Mouse (Mus musculus): Measurements from ENCODE around the gene Pigl.
"Not testable (repeated sequence)": the region's sequence is repeated elsewhere in the genome, so short reads cannot be mapped to it uniquely, and the experiment has no call there.

Pigl gene

DNA sequence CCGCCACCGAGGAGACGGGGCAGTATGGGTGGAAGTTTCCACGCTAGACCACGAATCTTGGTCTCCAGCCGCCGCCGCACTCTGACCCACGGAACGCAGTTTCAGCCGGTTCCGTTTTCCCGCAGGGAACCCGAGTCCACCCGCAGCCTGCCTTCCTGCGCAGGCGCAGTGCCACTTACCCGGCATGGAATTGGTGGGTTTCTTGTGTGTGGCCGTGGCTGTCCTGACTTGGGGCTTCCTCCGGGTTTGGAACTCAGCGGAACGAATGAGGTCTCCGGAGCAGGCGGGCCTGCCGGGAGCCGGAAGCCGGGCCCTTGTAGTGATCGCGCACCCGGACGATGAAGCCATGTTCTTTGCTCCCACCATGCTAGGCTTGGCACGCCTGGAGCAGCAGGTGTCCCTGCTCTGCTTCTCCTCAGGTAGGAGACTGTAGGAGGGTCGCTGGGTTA, at the start of gene Pigl, which contains the start of gene Ncor1:
Gene Pigl, plus strand, starts transcription at position 185 of the 449 bp plus-strand sequence.
Gene Ncor1, minus strand, starts transcription at position 266 of the 449 bp plus-strand sequence.
- DNase-seq: peak; percentile 82 to 85

DNA sequence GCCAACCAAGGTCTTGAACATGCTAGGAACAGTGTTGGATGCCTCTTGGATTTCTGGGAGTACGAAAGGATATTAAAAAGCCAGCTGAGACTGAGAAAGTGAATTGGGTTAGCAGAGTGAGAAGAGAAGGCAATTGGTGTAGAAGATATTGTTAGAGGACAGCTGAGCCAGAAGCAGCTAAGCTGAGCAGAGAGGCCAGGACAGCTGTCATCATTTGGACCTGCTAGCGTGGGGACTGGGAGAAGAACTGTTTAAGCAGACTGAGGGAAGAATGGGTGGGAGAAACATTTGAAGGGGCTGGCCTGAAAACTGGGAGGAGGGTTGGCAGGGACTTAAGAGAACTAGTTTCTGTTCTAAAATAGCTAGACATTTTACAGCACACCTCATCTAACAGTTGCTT, 49.4 kb upstream of the Pigl start:
- DNase-seq: no peak

DNA sequence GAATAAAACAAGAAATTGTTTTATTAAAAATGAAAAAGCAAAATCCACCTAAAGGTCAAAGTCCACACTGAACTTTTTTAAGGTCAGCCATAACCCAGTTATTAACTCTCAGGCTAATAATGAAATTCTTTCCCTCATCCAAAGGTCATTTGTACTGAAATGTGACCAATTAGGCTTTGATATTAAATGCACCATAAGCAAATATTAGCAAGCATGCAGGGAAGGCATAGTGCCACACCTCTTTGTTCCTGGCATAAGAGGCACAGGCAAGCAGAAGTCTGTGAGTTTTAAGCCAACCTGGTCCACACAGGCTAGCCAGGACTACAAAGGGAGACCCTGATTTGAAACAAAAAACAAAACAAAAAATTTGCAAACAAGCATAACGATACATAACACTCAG, 48.6 kb upstream of the Pigl start:
- DNase-seq: peak in 1 of 2 experiments; percentile 32

- DNase-seq: no peak
Observed at GRCm38 (mm10) chr11:62415026-62415425, 43.2 kb upstream of the Pigl start.

DNA sequence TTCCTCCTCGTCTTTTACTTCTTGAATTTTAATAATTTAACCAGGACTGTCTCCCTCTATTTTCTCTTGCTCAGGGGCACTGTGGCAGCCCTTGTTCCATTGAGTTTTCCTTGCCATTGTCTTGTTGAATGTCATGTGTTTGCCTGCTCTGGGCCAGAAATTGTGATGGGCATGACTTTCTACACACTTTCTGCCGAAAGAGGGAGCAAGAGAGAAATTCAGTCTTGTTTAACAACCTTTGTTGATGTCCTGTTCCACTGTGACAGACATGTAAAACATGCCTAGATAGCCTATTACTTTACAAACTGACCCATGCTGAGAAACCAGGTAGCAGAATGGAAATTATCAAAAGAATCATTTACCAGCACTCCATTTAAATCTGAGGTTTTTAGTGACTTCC, 33.7 kb upstream of the Pigl start:
- DNase-seq: peak in 1 of 2 experiments; percentile 18

DNA sequence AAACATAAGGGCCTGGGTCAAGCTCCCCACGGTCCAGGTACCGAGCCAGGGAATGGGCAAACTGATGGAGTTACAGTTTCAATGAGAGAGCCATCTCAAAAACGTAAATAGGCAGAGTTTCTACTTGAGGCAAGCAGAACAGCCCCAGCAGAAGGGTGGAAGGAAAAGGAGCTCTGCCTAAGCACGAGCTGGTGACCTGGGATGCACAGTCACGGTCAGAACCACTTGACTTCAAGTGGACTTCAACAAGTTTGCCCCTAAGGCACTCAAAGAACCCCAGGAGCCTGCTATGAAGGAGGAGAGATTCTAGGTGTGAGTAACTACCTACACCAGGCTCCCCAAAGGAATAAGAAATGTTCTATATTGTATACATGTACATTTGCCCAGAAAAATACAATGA, 32.0 kb upstream of the Pigl start:
- no peak for DNase-seq

DNA sequence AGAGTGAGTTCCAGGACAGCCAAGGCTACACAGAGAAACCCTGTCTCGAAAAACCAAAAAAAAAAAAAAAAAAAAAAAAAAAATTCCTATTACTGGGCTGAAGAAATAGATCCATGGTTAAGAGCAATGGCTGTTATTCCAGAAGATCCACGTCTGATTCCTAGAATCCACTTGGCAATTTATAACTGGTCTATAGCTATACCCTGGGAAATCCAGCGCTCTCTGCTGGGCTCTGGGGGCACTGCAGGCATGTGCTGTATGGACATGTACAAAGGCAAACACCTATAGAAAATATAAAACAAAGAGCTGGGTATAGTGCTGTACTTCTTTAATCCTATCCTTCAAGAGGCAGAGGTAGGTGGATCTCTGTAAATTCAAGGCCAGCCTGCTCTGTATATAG, 31.2 kb upstream of the Pigl start:
- DNase-seq: peak in 1 of 2 experiments; percentile 25

GRCm38 (mm10) chr11:62432211-62432610, 26.0 kb upstream of the Pigl start:
- no peak for DNase-seq

- DNase-seq: peak in 1 of 2 experiments; percentile 50
Observed at GRCm38 (mm10) chr11:62440670-62441315, 17.5 kb upstream of the Pigl start.

- no peak for DNase-seq
Observed at GRCm38 (mm10) chr11:62445799-62446198, 12.5 kb upstream of the Pigl start.

GRCm38 (mm10) chr11:62448971-62449370, 9.3 kb upstream of the Pigl start:
- DNase-seq: no peak

DNA sequence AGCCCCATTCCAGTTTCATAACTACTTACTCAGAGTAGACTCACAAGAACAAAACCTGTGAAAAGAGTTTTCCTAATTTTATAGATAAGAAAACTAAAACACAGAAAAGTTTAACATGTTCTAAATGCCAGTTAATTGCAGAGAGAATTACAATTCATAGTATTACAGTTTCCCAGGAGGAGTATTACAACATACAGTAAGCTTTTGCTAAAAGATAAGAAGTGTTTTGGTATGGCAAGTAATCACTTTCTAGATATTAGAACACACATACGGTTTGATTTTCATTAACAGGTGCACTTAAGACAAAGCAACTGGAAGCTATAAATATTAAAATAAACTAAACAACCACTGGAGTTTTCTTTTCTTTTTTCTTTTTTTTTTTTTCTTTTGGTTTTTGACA, 3.1 kb upstream of the Pigl start:
- DNase-seq: no peak

DNA sequence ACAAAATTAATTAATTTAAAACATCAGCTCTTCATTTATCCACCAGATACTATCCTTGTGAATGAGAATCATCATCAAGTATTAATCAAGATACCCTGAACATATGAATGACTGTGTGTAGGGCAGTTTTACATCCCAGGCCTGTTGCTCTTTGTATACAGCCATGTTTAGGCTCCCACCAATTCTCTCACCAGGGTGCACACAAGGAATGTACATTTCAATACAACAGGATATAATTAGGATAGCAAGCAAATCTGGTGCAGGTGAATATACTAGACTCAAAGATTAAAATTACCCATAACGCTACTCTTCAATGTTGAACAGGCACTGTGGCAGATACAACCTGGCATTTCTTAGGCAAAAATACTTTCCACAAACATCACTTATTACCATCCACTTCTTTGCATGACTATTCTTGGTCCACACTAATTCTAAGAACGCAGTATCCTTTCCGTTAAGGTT, 2.2 kb upstream of the Pigl start:
- no peak for DNase-seq

DNA sequence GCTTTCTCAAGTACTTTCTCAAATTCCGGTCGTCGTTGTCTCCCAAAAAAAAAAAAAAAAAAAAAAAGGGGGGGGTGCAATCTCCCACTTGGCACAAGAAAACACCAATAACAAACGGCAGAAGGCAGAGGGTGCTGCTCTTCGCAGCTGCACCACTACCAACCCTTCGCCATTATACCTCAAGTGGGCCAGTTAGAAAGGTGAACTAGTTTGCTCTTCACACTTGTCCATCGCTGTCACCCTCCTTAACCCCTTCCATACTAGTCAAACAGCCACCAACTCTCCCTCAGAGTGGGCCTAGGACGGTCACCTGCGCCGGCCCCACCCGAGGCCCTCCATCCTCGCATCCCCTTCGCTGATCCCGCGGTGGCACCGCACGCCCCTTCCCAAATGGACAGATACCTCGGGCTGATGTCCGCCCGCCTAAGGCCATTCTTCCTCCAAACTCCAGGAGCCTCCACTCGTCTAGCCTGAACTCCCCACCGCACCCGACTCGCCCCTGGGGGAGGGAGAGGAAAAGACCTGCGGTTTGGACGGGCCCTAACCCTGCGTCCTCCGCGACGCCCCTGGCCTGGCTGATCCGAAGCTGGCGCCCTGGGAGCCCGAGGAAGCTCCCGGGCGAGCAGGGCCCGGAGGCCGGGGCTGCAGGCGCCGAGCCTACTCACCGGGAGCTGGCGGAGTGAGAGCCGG, 1.6 kb upstream of the Pigl start:
- DNase-seq: peak; percentile 30 to 41

GRCm38 (mm10) chr11:62457241-62457890, 894 bp upstream of the Pigl start:
- DNase-seq: peak; percentile 88 to 90

GRCm38 (mm10) chr11:62457891-62458270, 379 bp upstream of the Pigl start:
- DNase-seq: no peak

- DNase-seq: no peak
Observed at GRCm38 (mm10) chr11:62458780-62459179, 520 bp downstream of the Pigl start.

DNA sequence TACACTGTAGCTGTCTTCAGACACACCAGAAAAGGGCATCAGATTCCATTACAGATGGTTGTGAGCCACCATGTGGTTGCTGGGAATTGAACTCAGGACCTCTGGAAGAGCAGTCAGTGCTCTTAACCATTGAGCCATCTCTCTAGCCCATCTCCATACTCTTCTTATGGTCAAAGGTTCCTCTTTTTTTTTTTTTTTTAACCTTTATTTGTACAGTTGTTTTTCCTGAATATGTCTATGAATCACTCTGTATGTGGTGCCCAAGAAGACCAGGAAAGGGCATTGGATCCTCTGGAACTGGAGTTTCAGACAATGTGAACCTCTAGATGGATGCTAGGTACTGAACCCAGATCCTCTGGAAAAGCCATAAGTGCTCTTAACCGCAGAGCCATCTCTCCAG, 4.3 kb downstream of the Pigl start:
- not testable (repeated sequence) for DNase-seq

DNA sequence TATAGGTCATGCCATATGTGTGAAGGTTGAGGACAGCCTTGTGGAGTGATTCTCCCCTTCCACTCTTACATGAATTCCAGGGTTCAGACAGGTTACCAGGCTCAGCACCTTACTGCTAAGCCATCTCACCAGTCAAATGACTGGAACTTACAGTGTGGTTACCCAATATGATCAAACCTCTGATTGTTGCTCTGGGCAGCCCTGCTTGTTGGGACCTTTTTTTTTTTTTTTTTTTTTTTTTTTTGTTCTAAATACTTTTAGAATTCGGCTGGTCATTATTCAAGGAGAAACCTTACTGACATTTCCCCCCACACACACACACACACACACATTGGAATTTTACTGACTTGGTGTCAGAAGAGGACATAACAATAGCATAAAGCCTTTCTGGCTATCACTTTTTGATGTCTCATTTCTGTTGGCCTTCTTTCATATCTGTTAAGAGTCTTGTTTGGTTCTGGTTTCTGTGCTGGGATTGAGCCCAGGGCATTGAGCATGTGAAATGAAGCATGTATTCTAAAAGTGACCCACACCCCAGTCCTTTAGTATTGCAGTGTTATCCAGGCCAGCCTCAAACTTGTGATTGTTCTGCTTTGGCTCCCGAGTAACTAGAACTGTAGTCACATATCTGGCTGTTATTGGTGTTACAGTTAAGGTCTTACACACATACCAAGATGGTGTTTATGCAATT, 5.1 kb downstream of the Pigl start:
- DNase-seq: no peak

DNA sequence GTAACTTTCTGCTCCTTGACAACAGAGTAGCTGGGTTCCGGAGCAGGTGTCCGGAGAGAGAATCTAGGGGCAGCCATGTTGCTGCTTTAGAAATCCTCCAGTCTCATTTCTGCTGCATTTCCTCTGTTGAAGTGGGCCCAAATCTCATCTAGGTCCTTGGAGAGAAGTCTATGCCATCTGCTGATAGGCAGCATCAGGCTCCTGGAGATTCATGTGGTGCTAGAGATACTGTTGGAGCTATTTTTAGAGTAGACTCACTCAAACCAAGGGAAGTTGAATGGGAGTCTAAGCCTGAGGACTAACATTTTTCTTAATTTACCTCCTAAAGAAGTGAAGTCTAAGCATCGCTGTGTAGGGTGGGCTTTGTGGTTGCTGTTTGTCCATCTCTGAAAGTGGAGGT, 6.4 kb downstream of the Pigl start:
- no peak for DNase-seq

DNA sequence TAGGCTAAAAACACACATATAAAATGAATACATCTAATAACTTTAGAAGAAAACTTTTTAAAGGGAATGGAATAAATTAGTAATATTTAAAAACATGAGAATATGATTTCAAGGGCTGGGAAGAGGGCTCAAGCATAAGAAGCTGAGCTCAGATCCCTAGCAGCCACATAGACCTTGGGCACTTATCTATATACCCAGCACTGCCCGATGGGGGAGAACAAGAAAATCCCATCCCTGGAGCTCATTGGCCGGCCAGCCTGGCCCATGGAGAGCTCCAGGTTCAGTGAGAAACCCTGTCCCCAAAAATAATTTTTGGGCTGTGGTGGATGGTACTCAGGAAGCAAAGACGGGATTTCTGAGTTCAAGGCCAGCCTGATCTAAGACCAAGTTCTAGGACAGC, 7.6 kb downstream of the Pigl start:
- no peak for DNase-seq

DNA sequence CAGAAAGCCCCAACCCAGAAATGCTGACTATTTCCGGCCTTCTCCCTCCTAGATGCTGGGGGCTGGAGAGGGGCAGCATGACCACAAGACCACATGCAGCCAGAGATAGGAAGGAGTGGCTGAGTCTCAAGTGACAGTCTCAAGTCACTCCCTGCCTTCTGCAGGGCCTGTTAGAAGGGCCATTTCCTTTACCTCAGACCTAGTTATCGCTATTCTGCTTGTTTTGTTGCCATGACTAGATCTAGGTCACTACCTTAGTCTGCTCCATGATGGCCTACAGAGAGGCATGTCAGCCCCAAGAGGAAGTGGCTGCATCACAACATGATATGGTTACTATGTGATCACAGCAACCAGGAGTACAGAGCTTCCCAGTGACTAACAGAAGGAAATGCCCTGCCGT, 8.3 kb downstream of the Pigl start:
- DNase-seq: no peak

DNA sequence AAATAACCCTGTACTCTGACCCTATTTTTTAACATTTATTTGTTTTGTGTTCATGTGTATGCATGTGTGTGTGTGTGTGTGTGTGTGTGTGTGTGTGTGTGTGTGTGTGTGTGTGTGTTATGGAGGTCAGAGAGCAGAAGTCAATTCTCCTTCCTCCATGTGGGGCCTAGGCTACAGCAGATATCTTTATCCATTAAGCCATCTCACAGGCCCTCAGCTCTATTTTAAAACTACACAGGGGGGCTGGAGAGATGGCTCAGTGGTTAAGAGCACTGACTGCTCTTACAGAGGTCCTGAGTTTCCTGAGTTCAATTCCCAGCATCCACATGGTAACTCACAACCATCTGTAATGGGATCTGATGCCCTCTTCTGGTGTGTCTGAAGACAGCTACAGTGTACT, 9.0 kb downstream of the Pigl start:
- DNase-seq: not testable (repeated sequence)
